Comparison of ENCODE assay signal across 8 mouse cellular contexts in genomic region chr11:98943741-98944461, GRCm38 (mm10). TPM values are rescaled to one million over a fixed set of nuclear protein-coding genes. Genes with fewer than 3 reads are reported as not detected.
DNase-seq lines count a peak whose midpoint lies in the region; ATAC-seq lines count a peak whose summit lies in the region.

No protein-coding gene starts in this region.

- H3K36me3 ChIP-seq in kidney, embryonic 14.5 days (ENCODE audit: control insufficient read depth, insufficient read depth, low read length) = 0 out of 2 replicates have a peak, but pooled peaks cover 4% of the 10 kb centered on the region
- H3K36me3 ChIP-seq in forebrain, embryonic 14.5 days (ENCODE audit: control insufficient read depth, insufficient read depth, low read length) = no peaks in the 10 kb centered on the region

- H3K27ac ChIP-seq in kidney, embryonic 14.5 days (ENCODE audit: low read depth, low read length) = peak overlapping the region; percentile 84
- H3K27ac ChIP-seq in forebrain, embryonic 14.5 days (ENCODE audit: low read depth, low read length) = no peak overlapping the region

- DNase-seq in kidney, adult 8-10 months = no peak
- no peak for DNase-seq in forebrain, embryonic 14.5 days (ENCODE audit: low spot score)
- peak; percentile 65 for DNase-seq in kidney, postnatal 14 days
- DNase-seq in naive thymus-derived CD4-positive, alpha-beta T cell, adult 2 months (ENCODE audit: low read depth) = peak; percentile 71
- DNase-seq in spleen, postnatal 4 days (ENCODE audit: low spot score in 2 of 2) = no peak

- no peaks in the 10 kb centered on the region for H3K27me3 ChIP-seq in kidney, embryonic 14.5 days (ENCODE audit: control insufficient read depth, insufficient read depth, low read length)
- no peaks in the 10 kb centered on the region for H3K27me3 ChIP-seq in forebrain, embryonic 14.5 days (replicated peaks; ENCODE audit: control insufficient read depth, insufficient read depth, low read length)

- WGBS in kidney, embryonic 14.5 days = 36% methylated on average over 14 of the region's 14 CpGs
- WGBS in forebrain, embryonic 14.5 days = 33% methylated on average over 14 of the region's 14 CpGs

- H3K9ac ChIP-seq in kidney, embryonic 14.5 days (ENCODE audit: low read depth, low read length) = peak overlapping the region; percentile 34; the same call in 1 of the 2 replicates
- H3K9ac ChIP-seq in forebrain, embryonic 14.5 days (ENCODE audit: low read length) = peak overlapping the region; percentile 21; the same call in 1 of the 2 replicates

- no peak overlapping the region; the same call in 1 of the 2 replicates for H3K4me3 ChIP-seq in kidney, embryonic 14.5 days (ENCODE audit: low read length)
- H3K4me3 ChIP-seq in forebrain, embryonic 14.5 days (ENCODE audit: low read depth, low read length) = no peak overlapping the region

- peaks cover 78% of the 10 kb centered on the region for H3K4me1 ChIP-seq in kidney, embryonic 14.5 days (ENCODE audit: control insufficient read depth, insufficient read depth, low read length)
- H3K4me1 ChIP-seq in forebrain, embryonic 14.5 days (ENCODE audit: control insufficient read depth, insufficient read depth, low read length) = peaks cover 52% of the 10 kb centered on the region

- H3K4me2 ChIP-seq in kidney, embryonic 14.5 days (replicated peaks; ENCODE audit: low read depth, low read length) = peak overlapping the region; percentile 70
- no peak overlapping the region for H3K4me2 ChIP-seq in forebrain, embryonic 14.5 days (ENCODE audit: low read length)

- H3K9me3 ChIP-seq in kidney, embryonic 14.5 days (ENCODE audit: control insufficient read depth, low read length) = no peaks in the 10 kb centered on the region
- no peaks in the 10 kb centered on the region for H3K9me3 ChIP-seq in forebrain, embryonic 14.5 days (replicated peaks; ENCODE audit: control insufficient read depth, low read length)

- no peak for ATAC-seq in kidney, embryonic 14.5 days (ENCODE audit: low FRiP score, low TSS enrichment)
- ATAC-seq in CD4-positive, CD25-positive, alpha-beta regulatory T cell, adult 4 months = peak; percentile 5
- ATAC-seq in forebrain, embryonic 14.5 days = no peak
- no peak for ATAC-seq in megakaryocyte progenitor cell, adult 5-6 weeks (replicated peaks; ENCODE audit: poor library complexity)

RNA-seq across cellular contexts. Expression of gene Rara, which starts 16.3 kb away (rescaled TPM):
- polyA plus RNA-seq in kidney, embryonic 14.5 days (2014; fragmentation: Nextera tagmentation; extraction: Ambion mirVana) = 27.7 and 36.7 TPM in 2 replicates
- polyA plus RNA-seq in CD4-positive, CD25-positive, alpha-beta regulatory T cell, adult 4 months (2017; shearing (Covaris generic)) = 1 to 10 TPM; 8.6 to 8.9 TPM
- 8.2 and 9.8 TPM in 2 replicates for polyA plus RNA-seq in forebrain, embryonic 14.5 days (2014; fragmentation: Nextera tagmentation; extraction: Ambion mirVana)
- total RNA-seq in megakaryocyte progenitor cell, adult 5-6 weeks (2015) = 4.4 and 5.9 TPM in 2 replicates
- 1.6 and 2.2 TPM in 2 replicates for total RNA-seq in megakaryocyte progenitor cell, adult 5-6 weeks (2017)

RNA-seq across cellular contexts. Expression of gene Cdc6, which starts 36.3 kb away (rescaled TPM):
- polyA plus RNA-seq in kidney, embryonic 14.5 days (2014; fragmentation: Nextera tagmentation; extraction: Ambion mirVana) = 32.5 and 44.1 TPM in 2 replicates
- polyA plus RNA-seq in CD4-positive, CD25-positive, alpha-beta regulatory T cell, adult 4 months (2017; shearing (Covaris generic)) = 1 to 10 TPM; 4.1 to 8.5 TPM
- polyA plus RNA-seq in forebrain, embryonic 14.5 days (2014; fragmentation: Nextera tagmentation; extraction: Ambion mirVana) = 14.1 and 16.4 TPM in 2 replicates
- 42.6 and 56.1 TPM in 2 replicates for total RNA-seq in megakaryocyte progenitor cell, adult 5-6 weeks (2015)
- 40.7 and 44.1 TPM in 2 replicates for total RNA-seq in megakaryocyte progenitor cell, adult 5-6 weeks (2017)

RNA-seq across cellular contexts. Expression of gene Gjd3, which starts 38.9 kb away (rescaled TPM):
- polyA plus RNA-seq in kidney, embryonic 14.5 days (2014; fragmentation: Nextera tagmentation; extraction: Ambion mirVana) = 0.64 TPM in 1 of 2 replicates, not detected in the other
- polyA plus RNA-seq in CD4-positive, CD25-positive, alpha-beta regulatory T cell, adult 4 months (2017; shearing (Covaris generic)) = not detected
- polyA plus RNA-seq in forebrain, embryonic 14.5 days (2014; fragmentation: Nextera tagmentation; extraction: Ambion mirVana) = 0.27 and 0.28 TPM in 2 replicates
- not detected in 2 replicates for total RNA-seq in megakaryocyte progenitor cell, adult 5-6 weeks (2015)
- total RNA-seq in megakaryocyte progenitor cell, adult 5-6 weeks (2017) = not detected in 2 replicates

Comparison
In these comparisons a context has a peak if more than half of its experiments do, and no peak if none do; other contexts are left out.
1. DNase-seq: peak in kidney, postnatal 14 days (single experiment) and naive thymus-derived CD4-positive, alpha-beta T cell, adult 2 months (single experiment); none in kidney, adult 8-10 months (0 of 2), forebrain, embryonic 14.5 days (single experiment) and spleen, postnatal 4 days (0 of 2).